Mouse (Mus musculus) right cerebral cortex, postnatal 25 days (tissue): ENCODE data around the gene 2310033P09Rik.

Experiments used
- DNase-seq: peaks from one replicate; pipeline ENCODE4 v3.0.0; 2022

2310033P09Rik gene

DNA sequence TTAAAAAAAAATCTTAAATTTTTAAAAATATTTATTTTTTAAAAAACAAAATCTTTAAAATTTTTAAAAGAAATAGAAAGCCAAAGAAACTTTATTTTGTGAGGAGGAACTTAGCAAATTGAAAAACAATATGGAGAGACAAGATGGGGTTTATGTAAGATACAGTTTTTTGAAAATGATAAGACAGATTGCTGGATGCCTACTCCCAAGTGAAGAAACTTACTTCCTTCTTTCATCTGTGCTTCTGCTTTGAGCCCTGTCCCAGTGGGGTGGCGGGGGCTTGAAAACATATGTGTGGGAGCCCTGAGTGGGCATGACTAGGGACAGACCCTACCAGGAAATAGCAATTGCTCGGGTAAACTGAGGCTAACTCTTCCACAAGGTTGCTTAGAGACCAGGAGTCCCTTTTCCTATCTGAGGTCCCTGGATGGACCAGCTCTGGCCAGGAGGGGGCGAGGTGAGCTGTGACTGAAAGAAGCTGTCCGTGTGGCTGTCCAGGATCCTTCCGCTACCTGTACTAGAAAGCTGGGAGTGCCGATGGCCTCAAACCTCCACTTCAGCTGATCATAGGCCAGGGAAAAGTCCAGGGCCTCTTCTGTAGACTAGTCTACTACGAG is 22.1 kb downstream of the 2310033P09Rik start:
- DNase-seq: no peak

DNA sequence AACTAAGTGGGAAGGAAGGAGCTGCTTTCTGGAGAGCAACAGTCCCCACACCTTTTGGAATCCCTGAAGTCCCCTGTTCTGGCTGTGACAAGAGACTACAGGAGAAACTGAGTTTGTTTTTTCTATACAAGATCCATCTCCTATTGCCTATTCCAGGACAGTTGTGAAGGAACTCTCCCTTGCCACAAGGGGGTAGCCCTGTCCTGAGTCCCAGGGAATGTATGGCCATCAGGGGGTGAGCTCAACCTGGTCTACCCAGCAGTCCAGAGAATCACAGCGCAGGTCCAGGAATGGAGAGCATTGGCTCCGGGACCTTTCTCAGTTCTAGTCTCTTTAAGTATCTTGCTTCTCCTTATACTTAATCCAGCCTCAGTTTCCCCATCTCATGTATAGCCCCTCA is 24.7 kb downstream of the 2310033P09Rik start:
- no peak for DNase-seq

DNA sequence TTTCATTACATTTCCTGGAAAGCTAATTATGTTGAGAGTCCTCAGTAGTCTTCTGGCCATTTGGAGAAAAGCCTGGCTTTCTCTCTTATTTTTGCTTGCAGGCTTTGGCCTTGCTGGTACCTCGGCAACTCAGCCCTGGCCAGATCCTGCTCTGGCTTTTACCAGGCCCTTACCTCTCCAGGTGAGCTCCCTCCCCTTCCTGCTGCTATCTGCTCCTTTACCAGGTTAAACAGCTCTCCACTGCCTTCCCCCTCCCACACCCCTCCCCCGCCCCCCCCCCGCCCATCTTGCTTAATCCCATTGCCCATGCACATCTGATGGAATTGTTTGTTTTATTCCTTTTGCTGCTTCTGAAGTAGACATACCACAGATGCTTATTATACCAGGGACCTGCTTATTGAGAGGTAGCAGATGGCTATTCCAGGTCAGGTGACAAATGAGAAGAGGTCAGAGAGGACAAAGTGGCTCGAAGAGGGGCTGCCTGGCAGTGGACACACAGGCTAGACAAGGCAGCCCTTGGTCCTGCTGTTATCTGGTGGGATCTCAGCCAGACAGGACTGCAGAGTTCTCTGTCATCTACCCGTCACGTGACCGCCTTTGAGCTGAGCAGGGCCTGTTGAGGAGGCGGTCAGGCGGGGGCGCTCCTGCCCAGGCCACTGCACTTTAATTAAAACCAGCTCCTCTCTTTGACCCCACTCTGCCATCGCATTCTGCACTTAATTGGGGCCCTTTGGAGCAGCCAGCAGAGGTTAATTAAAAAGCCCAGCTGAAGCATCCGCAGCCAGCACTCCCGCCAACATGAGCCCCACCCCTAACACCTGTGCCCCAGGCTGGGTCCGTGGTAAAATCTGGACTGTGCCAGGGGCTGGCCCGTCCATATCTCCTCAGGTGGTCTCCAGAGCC is 30.7 kb downstream of the 2310033P09Rik start:
- peak; percentile 42 for DNase-seq

DNA sequence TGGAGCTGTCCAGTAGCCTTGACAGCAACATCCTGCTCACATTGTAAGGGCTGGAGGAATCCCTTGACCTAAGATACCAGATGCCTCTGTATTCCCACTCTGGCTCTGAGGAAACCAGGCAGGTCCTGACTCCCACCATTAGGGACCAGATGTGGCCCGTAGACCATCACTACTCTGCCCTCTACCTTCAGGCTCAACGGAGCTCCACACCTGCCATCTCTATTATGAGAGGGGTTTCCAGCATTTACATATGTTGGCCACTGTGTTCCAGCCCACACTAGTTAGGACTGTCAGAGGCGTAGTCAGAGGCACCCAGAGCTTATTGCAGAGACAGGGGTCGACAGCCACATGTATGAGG is 31.3 kb downstream of the 2310033P09Rik start:
- DNase-seq: no peak

DNA sequence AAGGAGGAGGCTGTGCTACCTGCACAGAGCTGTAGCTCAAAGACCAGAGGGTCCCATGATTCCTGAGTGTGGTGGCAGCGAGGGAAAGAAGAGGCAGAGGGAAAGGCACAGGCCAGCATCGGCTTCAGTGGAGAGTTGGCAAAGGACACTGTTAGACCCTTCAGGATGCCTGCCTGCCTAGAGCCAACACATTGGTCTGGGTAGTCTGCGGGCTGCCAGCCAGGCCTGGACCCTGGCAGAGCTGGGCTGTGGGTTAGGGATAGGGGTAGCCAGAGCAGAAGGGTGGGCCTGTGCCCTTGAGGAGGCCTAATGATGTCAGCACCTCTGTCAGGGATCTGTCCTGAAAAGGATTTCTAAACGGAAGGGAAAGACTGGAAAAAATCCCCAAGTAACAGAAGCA is 31.7 kb downstream of the 2310033P09Rik start:
- no peak for DNase-seq

DNA sequence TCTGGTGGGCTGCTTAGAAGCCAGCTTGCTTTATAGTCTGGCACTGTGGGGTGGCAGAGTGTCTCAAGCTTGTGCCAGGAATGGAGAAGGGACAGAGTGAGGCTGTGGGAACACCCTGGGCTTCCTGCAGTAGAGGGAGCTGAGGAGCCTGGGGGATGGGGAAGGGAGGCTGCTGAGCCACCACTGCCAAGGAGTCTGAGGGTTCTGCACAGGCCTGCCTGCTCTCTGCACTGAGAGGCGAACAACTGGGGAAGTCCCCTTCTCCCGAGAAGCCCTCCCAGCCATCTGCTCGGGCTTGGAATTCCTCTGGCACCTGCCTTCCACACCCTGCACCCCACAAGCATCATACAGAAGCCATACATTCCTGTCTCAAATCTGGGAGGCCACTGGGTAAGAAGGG is 33.7 kb downstream of the 2310033P09Rik start:
- no peak for DNase-seq

DNA sequence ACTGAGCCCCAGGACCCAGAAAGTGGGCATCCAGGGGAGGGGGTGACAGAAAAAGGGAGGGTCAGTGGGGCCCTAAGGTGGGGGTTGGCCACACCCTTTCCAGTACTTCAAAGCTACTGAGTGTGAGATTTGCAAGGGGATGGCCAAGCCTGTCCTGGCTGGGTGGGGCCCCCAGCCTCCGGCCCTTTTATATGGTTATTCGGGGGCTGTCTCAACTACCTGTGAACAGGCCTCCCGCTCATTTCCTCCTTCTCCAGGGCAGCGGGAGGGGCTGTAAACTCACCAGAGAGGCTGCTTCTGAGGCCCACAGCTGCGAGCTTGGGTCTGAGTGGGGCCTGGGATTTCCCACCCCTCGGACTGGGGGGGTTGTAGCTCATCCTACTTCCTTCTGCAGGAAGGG is 35.7 kb downstream of the 2310033P09Rik start:
- no peak for DNase-seq

DNA sequence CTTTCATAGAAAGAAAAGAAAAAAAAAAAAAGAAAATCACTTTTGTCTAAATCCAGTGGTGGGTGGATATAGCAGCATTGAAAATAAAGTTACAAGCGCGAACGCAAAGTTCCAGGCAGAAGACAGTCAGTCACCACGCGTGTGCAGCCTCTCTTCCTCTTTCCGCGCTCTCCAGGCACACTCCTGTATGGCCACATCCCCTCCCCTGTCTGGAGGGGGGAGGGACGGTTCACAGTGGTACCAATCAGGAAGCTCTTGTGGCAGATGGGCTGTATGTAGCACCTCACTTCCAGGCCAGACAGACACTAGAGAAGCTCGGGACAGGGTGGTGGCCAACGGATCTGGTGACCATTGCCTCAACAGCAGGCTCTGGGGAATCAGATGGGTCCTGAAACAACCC is 40.0 kb downstream of the 2310033P09Rik start:
- DNase-seq: no peak

DNA sequence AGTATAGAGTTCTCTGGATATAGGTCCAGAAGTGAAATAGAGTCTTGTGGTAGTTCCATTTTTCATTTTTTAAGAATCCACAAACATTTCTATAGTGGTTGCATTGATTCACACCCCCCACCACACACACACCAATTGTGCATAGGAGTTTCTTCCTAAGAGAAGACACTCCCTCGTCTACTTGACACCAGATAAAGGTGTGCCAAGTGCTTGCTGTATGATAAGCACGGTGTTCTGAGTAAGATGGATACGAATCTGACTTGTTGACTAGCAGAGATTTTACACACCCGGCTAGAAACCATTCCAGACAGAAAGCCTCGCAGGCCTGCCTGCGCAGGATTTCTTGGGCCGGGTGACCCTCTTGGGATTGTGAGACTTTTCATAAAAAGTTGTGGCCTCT is 51.5 kb downstream of the 2310033P09Rik start:
- DNase-seq: no peak
